Mouse (Mus musculus) ES-E14 (cell line): ENCODE measurements around the gene Zfp943. TPM values are rescaled to one million over a fixed set of nuclear protein-coding genes. Genes with fewer than 3 reads are reported as not detected.
A peak's percentile ranks its signal among the peaks of the same experiment; 100 is the strongest.
"Not testable (repeated sequence)": the region's sequence is repeated elsewhere in the genome, so short reads cannot be mapped to it uniquely, and the experiment has no call there.

Experiments used
- DNase-seq: peaks from one replicate; pipeline ENCODE4 v3.0.0-alpha.2; 2013; ENCODE audit warnings: low read depth, low spot score
- H3K27ac ChIP-seq: 2 replicates; pipeline ENCODE4 v1.5.1; 2012; ENCODE audit warnings: low read depth, mild to moderate bottlenecking, low read length, moderate library complexity, mixed read lengths; ENCODE audit not compliant: poor library complexity, insufficient read depth, severe bottlenecking
- H3K36me3 ChIP-seq: 2 replicates; pipeline ENCODE4 v1.6.1; 2012; ENCODE audit warnings: mild to moderate bottlenecking, low read length, moderate library complexity, mixed read lengths; ENCODE audit not compliant: control insufficient read depth, poor library complexity, insufficient read depth, severe bottlenecking
- H3K4me1 ChIP-seq, 2 experiments: fragments of 150-350 bp in 1 of 2; sonication (generic) in 1 of 2; 2 replicates each; pipeline ENCODE4 v1.6.1; 2012; ENCODE audit warnings: low read length in 2 of 2, mild to moderate bottlenecking in 1 of 2, mixed read lengths in 1 of 2; ENCODE audit not compliant: control insufficient read depth in 2 of 2, insufficient read depth in 2 of 2, poor library complexity in 1 of 2
- H3K4me3 ChIP-seq, 2 experiments: fragments of 150-350 bp in 1 of 2; sonication (generic) in 1 of 2; 2 replicates each; pipeline ENCODE4 v1.5.1; 2012; ENCODE audit warnings: low read length in 2 of 2, low read depth in 1 of 2, mild to moderate bottlenecking in 1 of 2, mixed read lengths in 1 of 2; ENCODE audit not compliant: insufficient read depth in 1 of 2, poor library complexity in 1 of 2, severe bottlenecking in 1 of 2
- H3K9ac ChIP-seq: 2 replicates; pipeline ENCODE4 v1.6.1; 2012; ENCODE audit warnings: low read depth, mild to moderate bottlenecking, low read length, mixed read lengths; ENCODE audit not compliant: poor library complexity, insufficient read depth, severe bottlenecking
- H3K9me3 ChIP-seq: fragments of 150-350 bp; sonication (generic); 2 replicates; pipeline ENCODE4 v1.6.1; 2012; ENCODE audit warnings: low read depth, mild to moderate bottlenecking, low read length; ENCODE audit not compliant: control insufficient read depth, insufficient read depth
- CHD2 ChIP-seq: IDR thresholded peaks from 2 replicates; pipeline ENCODE4 v1.6.1; 2014; ENCODE audit warnings: mild to moderate bottlenecking, low read depth, low read length, inconsistent platforms
- HCFC1 ChIP-seq: IDR thresholded peaks from 2 replicates; pipeline ENCODE4 v1.6.1; 2012; ENCODE audit warnings: low read length, inconsistent platforms, borderline replicate concordance; ENCODE audit not compliant: insufficient read depth
- MAFK ChIP-seq: IDR thresholded peaks from 2 replicates; pipeline ENCODE4 v1.6.1; 2014; ENCODE audit warnings: mild to moderate bottlenecking, low read depth, low read length, inconsistent platforms; ENCODE audit not compliant: insufficient read depth
- ZC3H11A ChIP-seq: IDR thresholded peaks from 2 replicates; pipeline ENCODE4 v1.6.1; 2012; ENCODE audit warnings: low read depth, mild to moderate bottlenecking, inconsistent platforms, low read length, borderline replicate concordance
- ZNF384 ChIP-seq: IDR thresholded peaks from 2 replicates; pipeline ENCODE4 v1.6.1; 2012; ENCODE audit warnings: low read depth, low read length, inconsistent platforms
- in situ Hi-C, 2 experiments: fragments of 600-800 bp; cut with MboI; formaldehyde crosslinking; loops; one replicate each; pipeline ENCODE4 v1.15.1; 2025; ENCODE audit warnings: low sequenced_read_pairs in 2 of 2, inconsistent platforms in 1 of 2; ENCODE audit not compliant: unreplicated experiment in 2 of 2
- total RNA-seq: library from RNA; depleted of rRNA; stranded (reverse); fragments of 300-350 nt; gene quantifications from 2 replicates; pipeline ENCODE4 v1.2.3, GENCODE M21; 2012; rRNA removed

The Zfp943 gene
- total RNA-seq = 3.2 and 3.5 TPM in 2 replicates

DNA sequence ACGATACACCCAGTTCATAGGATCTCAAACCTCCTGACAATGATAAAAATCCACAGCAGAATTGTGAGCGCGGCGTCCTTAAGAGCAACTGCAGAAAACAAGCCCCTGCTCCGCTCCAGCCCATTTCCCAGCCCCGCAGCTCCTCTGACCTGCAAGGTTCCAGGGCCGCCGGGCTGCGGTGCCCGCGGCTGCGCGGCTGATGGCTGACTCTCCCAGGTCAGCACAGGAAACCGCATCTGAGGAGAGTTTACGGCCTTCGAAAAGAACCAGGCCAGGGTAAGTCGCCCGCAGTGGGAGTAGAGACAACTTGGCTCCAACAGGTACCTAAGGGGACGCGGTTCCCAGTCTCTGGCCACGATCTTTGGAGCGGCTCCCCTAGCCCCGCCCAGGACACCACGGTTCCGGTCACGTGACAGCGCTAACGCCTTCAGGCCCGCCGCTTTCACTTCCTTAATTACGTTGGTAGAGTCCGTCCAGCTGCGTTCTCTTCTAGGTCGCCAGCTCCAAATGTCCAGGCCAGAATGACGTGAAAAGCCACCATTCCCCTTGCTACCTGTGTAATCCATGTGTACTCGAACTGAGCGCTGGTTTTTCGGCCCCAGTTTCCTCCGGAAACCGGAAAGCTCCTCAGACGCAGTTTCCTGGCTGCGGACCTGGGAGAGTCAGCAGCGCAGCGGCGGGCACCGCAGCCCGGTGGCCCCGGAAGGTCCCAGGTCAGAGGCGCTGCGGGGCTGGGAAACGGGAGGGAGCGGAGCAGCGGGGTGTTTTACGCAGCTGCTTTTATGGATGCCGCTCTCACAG is at the start of gene Zfp943, which contains the start of gene Zfp942:
TSS of gene Zfp943 (plus strand) at position 446 of the 801 bp plus-strand sequence.
TSS of gene Zfp942 (minus strand) at position 358 of the 801 bp plus-strand sequence.
- H3K4me3 ChIP-seq = peak within 1 kb of the TSS; percentile 78 to 79
- H3K4me1 ChIP-seq, H3K36me3 ChIP-seq, H3K9me3 ChIP-seq, in situ Hi-C loops: not testable (repeated sequence)
- TF ChIP-seq HCFC1 = 0 out of 2 replicates have a peak, but pooled peaks have one; percentile 8
- peak; percentile 47 for DNase-seq
- peak within 1 kb of the TSS; percentile 87 for H3K9ac ChIP-seq
- peak within 1 kb of the TSS; percentile 87 for H3K27ac ChIP-seq

DNA sequence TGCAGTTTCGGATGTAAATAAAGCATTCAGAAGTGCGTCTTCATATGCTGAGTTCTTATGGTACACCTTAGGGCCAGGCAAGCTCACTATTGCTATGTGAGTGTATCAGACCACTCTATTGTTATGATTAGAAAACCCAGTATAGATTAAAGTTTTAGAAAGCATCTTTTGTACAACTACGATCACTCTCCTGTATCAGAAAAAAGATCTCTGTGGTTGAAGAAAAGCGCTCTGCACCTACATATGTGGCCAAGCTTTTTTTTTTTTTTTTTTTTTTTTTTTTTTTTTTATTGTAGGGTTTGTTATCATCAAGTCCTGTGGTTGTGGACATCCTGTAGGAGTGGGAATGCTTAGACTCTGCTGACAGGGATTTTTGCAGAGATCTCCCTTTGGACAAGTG is 950 bp downstream of the Zfp943 start:
- no peak for TF ChIP-seq ZNF384
- no peak for TF ChIP-seq MAFK
- TF ChIP-seq CHD2 = no peak
- no peak for TF ChIP-seq ZC3H11A
- no peak for TF ChIP-seq HCFC1
- Histone ChIP-seq H3K9me3 (no peaks in the 10 kb centered on the region), H3K9ac (no peak overlapping the region), H3K4me3 (peak overlapping the region in 1 of 2 experiments; percentile 74; a peak in 2 of 4 replicates), H3K27ac (no peak overlapping the region), H3K36me3 (no peaks in the 10 kb centered on the region), H3K4me1 (peaks cover 0 to 3% of the 10 kb centered on the region in 2 experiments; a peak in 1 of 4 replicates)
- in situ Hi-C loops = no loop called here
- no peak for DNase-seq

DNA sequence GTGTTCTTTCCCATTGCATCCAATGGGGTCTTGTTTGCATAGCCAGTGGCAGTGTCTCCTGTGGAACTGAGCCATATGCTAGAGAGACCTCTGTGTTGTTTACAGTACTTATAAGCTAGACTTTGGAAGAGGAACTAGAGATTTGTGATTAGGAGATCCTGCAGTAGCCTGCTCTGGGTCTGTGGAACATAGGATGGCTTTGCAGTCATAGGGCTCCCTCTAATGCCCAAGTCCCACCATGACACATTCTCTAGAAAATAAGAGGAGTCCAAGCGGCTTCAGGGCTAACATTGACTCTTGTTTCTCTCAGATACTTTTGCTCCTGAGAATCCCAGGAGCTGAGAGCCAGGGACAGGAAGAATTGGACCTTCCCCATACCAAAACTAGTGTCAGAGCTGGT is 73.2 kb downstream of the Zfp943 start:
- DNase-seq, in situ Hi-C loops: not testable (repeated sequence)

DNA sequence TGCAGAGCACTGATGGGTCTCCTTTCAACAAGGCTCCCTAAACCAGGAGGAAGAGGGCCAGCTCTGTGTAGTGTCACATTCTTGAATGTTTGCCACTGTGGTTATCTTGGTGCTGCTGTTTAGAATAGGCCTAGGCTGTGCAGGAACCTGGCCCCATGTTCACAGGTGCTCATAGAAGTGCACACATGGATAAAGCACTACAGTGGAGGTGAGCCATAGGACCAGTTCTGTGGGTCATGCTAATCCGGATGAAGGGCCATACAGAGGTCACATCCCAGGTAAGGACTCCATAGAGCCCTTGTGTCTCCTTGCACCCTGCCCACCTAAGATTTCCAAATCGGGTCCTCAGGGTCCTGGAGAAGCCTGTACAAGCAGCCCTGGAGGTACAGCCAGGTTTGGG is 87.1 kb downstream of the Zfp943 start:
- TF ChIP-seq HCFC1 (no peak), MAFK (no peak), CHD2 (no peak), ZC3H11A (no peak)
- in situ Hi-C loops = no loop called here
- H3K4me3 ChIP-seq = no peak overlapping the region
- no peak overlapping the region for H3K27ac ChIP-seq
- no peaks in the 10 kb centered on the region for H3K36me3 ChIP-seq
- no peak for DNase-seq
- H3K9me3 ChIP-seq = no peaks in the 10 kb centered on the region
- no peaks in the 10 kb centered on the region for H3K4me1 ChIP-seq
- H3K9ac ChIP-seq = no peak overlapping the region

More for the DNA sequence above, 73.2 kb downstream of the Zfp943 start:
- not testable (repeated sequence) for H3K27ac ChIP-seq, H3K4me3 ChIP-seq, H3K9me3 ChIP-seq, H3K4me1 ChIP-seq, H3K9ac ChIP-seq, H3K36me3 ChIP-seq
- TF ChIP-seq ZC3H11A = peak; percentile 11; the same call in 1 of the 2 replicates

DNA sequence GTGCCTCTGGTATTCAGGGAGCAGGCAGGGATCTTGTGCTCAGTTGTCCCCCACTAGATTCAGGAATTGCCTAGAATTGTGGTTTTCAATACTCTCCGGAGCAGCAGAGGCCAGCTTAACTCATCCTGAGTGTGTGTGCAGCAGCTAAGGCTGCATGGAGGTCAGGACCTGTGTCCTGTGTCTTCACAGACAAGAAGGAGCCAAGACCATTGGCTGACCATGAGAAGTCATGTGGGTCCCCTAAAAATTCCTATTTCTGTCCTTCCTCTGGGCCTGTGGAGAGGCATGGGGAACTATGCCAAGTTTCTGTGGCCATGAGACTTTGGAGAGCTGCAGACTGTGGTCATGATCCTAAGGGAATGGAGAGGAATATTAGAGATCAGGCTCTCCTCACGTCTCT is 90.9 kb downstream of the Zfp943 start:
- no peak for TF ChIP-seq HCFC1
- Histone ChIP-seq H3K27ac (no peak overlapping the region), H3K9ac (no peak overlapping the region), H3K36me3 (no peaks in the 10 kb centered on the region), H3K4me1 (no peaks in the 10 kb centered on the region), H3K9me3 (no peaks in the 10 kb centered on the region), H3K4me3 (no peak overlapping the region)
- in situ Hi-C loops = loop anchor here (5.0 to 25.0 kb wide), 3 partner anchors 359 to 938 kb away; partner anchors contain the start of gene Zfp946 (in 1 of the 2)
- no peak for DNase-seq
